Mouse (Mus musculus) C2C12 (cell line): ENCODE measurements at regions not wholly inside any gene's neighbourhood (a gene's known extent, or its start where the extent isn't known, plus 50 kb on each side); places are given as distances from the start of the nearest gene placed in this dataset.

Experiments
- H3K27me3 ChIP-seq: one replicate; pipeline ENCODE4 v1.6.1; 2011; ENCODE audit not compliant: control insufficient read depth, insufficient read depth, insufficient read length
- H3K36me3 ChIP-seq: one replicate; pipeline ENCODE4 v1.6.1; 2011; ENCODE audit not compliant: control insufficient read depth, insufficient read depth
- H3K4me3 ChIP-seq: one replicate; pipeline ENCODE4 v1.5.1; 2011; ENCODE audit warnings: mild to moderate bottlenecking, control low read depth; ENCODE audit not compliant: poor library complexity, insufficient read depth, severe bottlenecking
- H3K79me2 ChIP-seq: one replicate; pipeline ENCODE4 v1.6.1; 2011; ENCODE audit not compliant: control insufficient read depth, insufficient read depth
- H3K79me3 ChIP-seq: one replicate; pipeline ENCODE4 v1.6.1; 2011; ENCODE audit warnings: low read depth, control low read depth
- H3ac ChIP-seq: one replicate; pipeline ENCODE3; 2011; ENCODE audit warnings: low read depth; ENCODE audit not compliant: control insufficient read depth, insufficient read length
- CEBPB ChIP-seq: IDR thresholded peaks from one replicate; pipeline ENCODE4 v1.6.1; 2011; ENCODE audit warnings: low read depth, mild to moderate bottlenecking, control low read depth, moderate library complexity
- CTCF ChIP-seq: IDR thresholded peaks from one replicate; pipeline ENCODE4 v1.5.1; 2011; ENCODE audit not compliant: control insufficient read depth, insufficient read depth, insufficient read length
- FOSL1 ChIP-seq: IDR thresholded peaks from one replicate; pipeline ENCODE4 v1.8.0; 2011; ENCODE audit warnings: mild to moderate bottlenecking, low read length; ENCODE audit not compliant: poor library complexity, insufficient read depth, severe bottlenecking
- MAX ChIP-seq: IDR thresholded peaks from one replicate; pipeline ENCODE4 v1.6.1; 2011; ENCODE audit warnings: mild to moderate bottlenecking, control low read depth
- MYOD1 ChIP-seq: IDR thresholded peaks from one replicate; pipeline ENCODE4 v1.6.1; 2011; ENCODE audit warnings: low read depth; ENCODE audit not compliant: control insufficient read depth, insufficient read length
- MYOG ChIP-seq: IDR thresholded peaks from one replicate; pipeline ENCODE4 v1.6.1; 2011; ENCODE audit not compliant: control insufficient read depth, insufficient read length; ENCODE audit errors: extremely low read depth
- USF1 ChIP-seq: IDR thresholded peaks from one replicate; pipeline ENCODE4 v1.6.1; 2011; ENCODE audit warnings: low read depth, mild to moderate bottlenecking, control low read depth, moderate library complexity

- H3K36me3 ChIP-seq: no peaks in the 10 kb centered on the region
- H3K79me3 ChIP-seq: no peaks in the 10 kb centered on the region
- H3K4me3 ChIP-seq: no peak overlapping the region
- H3K79me2 ChIP-seq: no peaks in the 10 kb centered on the region
- H3ac ChIP-seq: no peak overlapping the region
- no peaks in the 10 kb centered on the region for H3K27me3 ChIP-seq
- TF ChIP-seq MYOD1: no peak
- no peak for TF ChIP-seq CTCF
- no peak for TF ChIP-seq FOSL1
- no peak for TF ChIP-seq MYOG
- TF ChIP-seq MAX: no peak
- no peak for TF ChIP-seq CEBPB
- no peak for TF ChIP-seq USF1
These were observed 119.0 kb upstream of the Htr2a start for GRCm38 (mm10) chr14:74521669-74522068.

GRCm38 (mm10) chr14:74527246-74527645 lies 113.4 kb upstream of the Htr2a start:
- no peak overlapping the region for H3ac ChIP-seq
- no peaks in the 10 kb centered on the region for H3K79me2 ChIP-seq
- no peaks in the 10 kb centered on the region for H3K27me3 ChIP-seq
- H3K79me3 ChIP-seq: no peaks in the 10 kb centered on the region
- no peak overlapping the region for H3K4me3 ChIP-seq
- TF ChIP-seq FOSL1: no peak
- TF ChIP-seq MYOG: no peak
- no peak for TF ChIP-seq CEBPB
- TF ChIP-seq CTCF: no peak
- TF ChIP-seq MYOD1: no peak
- no peak for TF ChIP-seq USF1
- no peak for TF ChIP-seq MAX
- H3K36me3 ChIP-seq: no peaks in the 10 kb centered on the region

- no peaks in the 10 kb centered on the region for H3K79me3 ChIP-seq
- no peak overlapping the region for H3K4me3 ChIP-seq
- H3K36me3 ChIP-seq: no peaks in the 10 kb centered on the region
- no peaks in the 10 kb centered on the region for H3K79me2 ChIP-seq
- no peak for TF ChIP-seq CEBPB
- TF ChIP-seq MYOG: no peak
- no peak for TF ChIP-seq FOSL1
- no peak for TF ChIP-seq CTCF
- no peak for TF ChIP-seq MAX
- no peak for TF ChIP-seq USF1
- TF ChIP-seq MYOD1: no peak
- H3K27me3 ChIP-seq: no peaks in the 10 kb centered on the region
- H3ac ChIP-seq: no peak overlapping the region
These were observed 111.2 kb upstream of the Htr2a start for GRCm38 (mm10) chr14:74529368-74529951.

GRCm38 (mm10) chr14:74538187-74538586 lies 102.5 kb upstream of the Htr2a start:
- Histone ChIP-seq H3K79me3 (no peaks in the 10 kb centered on the region), H3ac (no peak overlapping the region), H3K27me3 (no peaks in the 10 kb centered on the region), H3K4me3 (no peak overlapping the region), H3K79me2 (no peaks in the 10 kb centered on the region), H3K36me3 (no peaks in the 10 kb centered on the region)
- no peak for TF ChIP-seq MYOG

GRCm38 (mm10) chr14:74544028-74544427 lies 96.6 kb upstream of the Htr2a start:
- TF ChIP-seq MYOD1: no peak
- no peak for TF ChIP-seq FOSL1
- TF ChIP-seq USF1: no peak
- TF ChIP-seq CEBPB: no peak
- TF ChIP-seq MAX: no peak
- TF ChIP-seq MYOG: no peak
- no peak for TF ChIP-seq CTCF
- Histone ChIP-seq H3ac (no peak overlapping the region), H3K79me3 (no peaks in the 10 kb centered on the region), H3K27me3 (no peaks in the 10 kb centered on the region), H3K79me2 (no peaks in the 10 kb centered on the region), H3K36me3 (no peaks in the 10 kb centered on the region), H3K4me3 (no peak overlapping the region)

GRCm38 (mm10) chr14:74551091-74551490 lies 89.5 kb upstream of the Htr2a start:
- no peaks in the 10 kb centered on the region for H3K79me2 ChIP-seq
- no peak overlapping the region for H3K4me3 ChIP-seq
- TF ChIP-seq MYOD1 (no peak), CEBPB (no peak), FOSL1 (no peak), CTCF (no peak), USF1 (no peak), MYOG (no peak), MAX (no peak)
- H3K36me3 ChIP-seq: no peaks in the 10 kb centered on the region
- no peaks in the 10 kb centered on the region for H3K27me3 ChIP-seq
- H3K79me3 ChIP-seq: no peaks in the 10 kb centered on the region
- H3ac ChIP-seq: no peak overlapping the region
